Mouse (Mus musculus): ENCODE data around the gene Gm8122. TPM values are rescaled to one million over a fixed set of nuclear protein-coding genes. Genes with fewer than 3 reads are reported as not detected.
"Not testable (repeated sequence)": the region's sequence is repeated elsewhere in the genome, so short reads cannot be mapped to it uniquely, and the experiment has no call there.

The Gm8122 gene
- polyA plus RNA-seq, 1 experiment from 2014 or later = not detected

DNA sequence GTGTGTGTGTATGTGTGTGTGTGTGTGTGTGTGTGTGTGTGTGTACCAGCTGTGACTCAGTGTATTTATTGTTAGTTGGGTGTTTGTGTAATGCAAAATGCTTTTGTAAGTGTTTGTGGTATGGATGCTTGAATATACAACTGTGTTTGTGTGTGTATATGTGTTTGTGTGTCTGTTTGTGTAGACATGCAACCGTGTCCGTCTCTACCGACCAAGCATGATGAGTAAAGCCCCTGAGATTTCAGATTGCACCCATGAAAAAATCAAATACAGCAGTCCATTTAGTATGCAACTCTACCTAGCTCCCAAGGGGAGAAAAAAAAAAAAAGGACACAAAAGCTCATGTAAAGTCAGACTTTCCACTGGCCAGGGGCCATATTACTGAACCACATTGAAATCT is 28.3 kb upstream of the Gm8122 start:
- not testable (repeated sequence) for H3K4me3 ChIP-seq (ENCODE audit: low read depth, low read length); H3K9me3 ChIP-seq (ENCODE audit: control insufficient read depth, low read length); H3K4me2 ChIP-seq (replicated peaks; ENCODE audit: low read depth); H3K9ac ChIP-seq (ENCODE audit: low read length); H3K27me3 ChIP-seq (ENCODE audit: control insufficient read depth, insufficient read depth, low read length); H3K27ac ChIP-seq (replicated peaks); DNase-seq (ENCODE audit: low spot score); ATAC-seq (ENCODE audit: low FRiP score, low TSS enrichment); H3K36me3 ChIP-seq (ENCODE audit: control insufficient read depth, insufficient read depth, low read length); H3K4me1 ChIP-seq (replicated peaks; ENCODE audit: control insufficient read depth, insufficient read depth)
- 84% methylated on average over 3 of the region's 3 CpGs for WGBS

GRCm38 (mm10) chr14:43258349-43258748 is 23.2 kb upstream of the Gm8122 start, which contains the start of gene Gm8126:
Gm8126 (plus strand) TSS chr14:43258649.
- DNase-seq (ENCODE audit: low spot score); ATAC-seq (ENCODE audit: low FRiP score, low TSS enrichment); H3K27me3 ChIP-seq (ENCODE audit: control insufficient read depth, insufficient read depth, low read length); H3K4me3 ChIP-seq (ENCODE audit: low read depth, low read length); H3K36me3 ChIP-seq (ENCODE audit: control insufficient read depth, insufficient read depth, low read length); H3K4me1 ChIP-seq (replicated peaks; ENCODE audit: control insufficient read depth, insufficient read depth); H3K4me2 ChIP-seq (replicated peaks; ENCODE audit: low read depth); H3K27ac ChIP-seq (replicated peaks); H3K9me3 ChIP-seq (ENCODE audit: control insufficient read depth, low read length); H3K9ac ChIP-seq (ENCODE audit: low read length): not testable (repeated sequence)
- WGBS = 83% methylated on average over 3 of the region's 4 CpGs

DNA sequence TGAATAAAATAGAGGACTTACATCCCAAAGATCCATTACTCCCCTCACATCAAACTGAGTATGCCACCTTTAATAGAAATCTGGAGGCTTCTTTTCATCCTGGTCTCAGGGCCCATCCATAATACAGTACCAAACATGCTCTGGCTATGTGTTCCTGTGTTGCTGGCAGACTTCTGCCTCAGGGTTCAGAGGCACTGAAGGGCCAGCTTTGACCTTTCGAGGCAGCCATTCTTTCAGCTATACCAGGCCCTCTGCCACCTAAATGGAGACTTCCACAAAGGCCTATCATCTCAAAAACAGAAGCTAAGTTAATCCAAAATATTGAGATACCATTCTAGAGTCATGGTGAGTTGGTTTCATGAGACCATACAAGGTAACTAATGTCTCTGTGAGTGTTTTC is 21.4 kb upstream of the Gm8122 start:
- not testable (repeated sequence) for H3K4me3 ChIP-seq (ENCODE audit: low read depth, low read length); H3K4me2 ChIP-seq (replicated peaks; ENCODE audit: low read depth); H3K36me3 ChIP-seq (ENCODE audit: control insufficient read depth, insufficient read depth, low read length); H3K4me1 ChIP-seq (replicated peaks; ENCODE audit: control insufficient read depth, insufficient read depth); DNase-seq (ENCODE audit: low spot score); H3K9me3 ChIP-seq (ENCODE audit: control insufficient read depth, low read length); H3K27me3 ChIP-seq (ENCODE audit: control insufficient read depth, insufficient read depth, low read length); H3K9ac ChIP-seq (ENCODE audit: low read length); H3K27ac ChIP-seq (replicated peaks); ATAC-seq (ENCODE audit: low FRiP score, low TSS enrichment)
- WGBS = 66% methylated on average over 1 of the region's 1 CpGs

GRCm38 (mm10) chr14:43250549-43251253 is 15.6 kb upstream of the Gm8122 start:
- H3K36me3 ChIP-seq (ENCODE audit: control insufficient read depth, insufficient read depth, low read length); H3K9me3 ChIP-seq (ENCODE audit: control insufficient read depth, low read length); H3K4me1 ChIP-seq (replicated peaks; ENCODE audit: control insufficient read depth, insufficient read depth); ATAC-seq (ENCODE audit: low FRiP score, low TSS enrichment); H3K4me3 ChIP-seq (ENCODE audit: low read depth, low read length); H3K27me3 ChIP-seq (ENCODE audit: control insufficient read depth, insufficient read depth, low read length); H3K4me2 ChIP-seq (replicated peaks; ENCODE audit: low read depth); H3K9ac ChIP-seq (ENCODE audit: low read length); H3K27ac ChIP-seq (replicated peaks): not testable (repeated sequence)
- peak; percentile 11 for DNase-seq (ENCODE audit: low spot score)
- 0 out of 2 replicates have a peak, but pooled peaks have one; percentile 12 for TF ChIP-seq CTCF (IDR thresholded peaks at IDR 0.05; ENCODE audit: low read depth)
- 34% methylated on average over 5 of the region's 6 CpGs for WGBS

DNA sequence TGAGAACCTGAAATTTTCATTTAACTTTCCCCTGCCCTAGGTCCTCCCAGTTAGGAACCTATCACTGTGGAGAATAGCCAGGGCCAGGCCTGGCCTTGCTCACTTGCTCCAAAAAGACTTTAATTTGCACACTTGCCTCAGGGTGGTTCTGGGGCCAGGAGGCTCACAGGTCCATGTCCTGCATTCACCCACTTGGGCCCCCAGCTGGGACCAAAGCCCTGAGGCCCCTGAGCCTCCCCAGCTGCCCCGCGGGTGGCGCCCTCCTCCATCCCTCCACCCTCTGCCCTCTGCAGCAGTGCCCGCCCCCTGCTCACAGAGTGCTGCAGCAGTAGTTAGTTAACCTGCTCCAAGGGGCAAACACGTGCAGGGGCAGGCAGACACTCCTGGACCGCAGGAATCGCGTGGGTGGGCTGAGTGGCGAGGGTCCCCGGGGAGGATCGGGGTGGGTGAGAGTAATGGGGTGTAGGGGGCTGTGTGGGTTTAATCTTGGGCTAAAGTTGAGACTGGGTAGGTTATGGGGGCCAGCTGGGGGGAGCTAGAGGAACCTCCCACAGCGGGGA is 14.6 kb upstream of the Gm8122 start:
- H3K36me3 ChIP-seq (ENCODE audit: control insufficient read depth, insufficient read depth, low read length); H3K9ac ChIP-seq (ENCODE audit: low read length); H3K27me3 ChIP-seq (ENCODE audit: control insufficient read depth, insufficient read depth, low read length); H3K4me3 ChIP-seq (ENCODE audit: low read depth, low read length); ATAC-seq (ENCODE audit: low FRiP score, low TSS enrichment); DNase-seq (ENCODE audit: low spot score); H3K27ac ChIP-seq (replicated peaks); H3K4me2 ChIP-seq (replicated peaks; ENCODE audit: low read depth); H3K4me1 ChIP-seq (replicated peaks; ENCODE audit: control insufficient read depth, insufficient read depth); H3K9me3 ChIP-seq (ENCODE audit: control insufficient read depth, low read length): not testable (repeated sequence)
- WGBS = 19% methylated on average over 9 of the region's 12 CpGs

GRCm38 (mm10) chr14:43237769-43238168 is 2.7 kb upstream of the Gm8122 start:
- not testable (repeated sequence) for H3K27me3 ChIP-seq (ENCODE audit: control insufficient read depth, insufficient read depth, low read length); H3K9me3 ChIP-seq (ENCODE audit: control insufficient read depth, low read length); DNase-seq (ENCODE audit: low spot score); H3K4me2 ChIP-seq (replicated peaks; ENCODE audit: low read depth); H3K27ac ChIP-seq (replicated peaks); H3K36me3 ChIP-seq (ENCODE audit: control insufficient read depth, insufficient read depth, low read length); H3K9ac ChIP-seq (ENCODE audit: low read length); ATAC-seq (ENCODE audit: low FRiP score, low TSS enrichment); H3K4me1 ChIP-seq (replicated peaks; ENCODE audit: control insufficient read depth, insufficient read depth); H3K4me3 ChIP-seq (ENCODE audit: low read depth, low read length)

Other genes with a start within 250 kb of the Gm8122 start
- not detected in 2 replicates for gene Gm8082, start 241.7 kb downstream of the Gm8122 start, polyA plus RNA-seq (2015; fragmentation: Nextera tagmentation; extraction: Ambion mirVana)
- gene Gm10376, start 219.7 kb downstream of the Gm8122 start, polyA plus RNA-seq (2015; fragmentation: Nextera tagmentation; extraction: Ambion mirVana) = not detected in 2 replicates
- not detected in 2 replicates for gene Gm8094, start 158.7 kb downstream of the Gm8122 start, polyA plus RNA-seq (2015; fragmentation: Nextera tagmentation; extraction: Ambion mirVana)
- not detected in 2 replicates for gene Gm8104, start 134.7 kb downstream of the Gm8122 start, polyA plus RNA-seq (2015; fragmentation: Nextera tagmentation; extraction: Ambion mirVana)
- not detected in 2 replicates for gene Gm7233, start 55.4 kb downstream of the Gm8122 start, polyA plus RNA-seq (2015; fragmentation: Nextera tagmentation; extraction: Ambion mirVana)
- not detected in 2 replicates for gene Gm8126, start 23.3 kb upstream of the Gm8122 start, polyA plus RNA-seq (2015; fragmentation: Nextera tagmentation; extraction: Ambion mirVana)
- gene Gm9732, start 39.7 kb upstream of the Gm8122 start, polyA plus RNA-seq (2015; fragmentation: Nextera tagmentation; extraction: Ambion mirVana) = not detected in 2 replicates
- gene Gm8127, start 58.5 kb upstream of the Gm8122 start, polyA plus RNA-seq (2015; fragmentation: Nextera tagmentation; extraction: Ambion mirVana) = not detected in 2 replicates
- not detected in 2 replicates for gene 1700001F09Rik, start 112.5 kb upstream of the Gm8122 start, polyA plus RNA-seq (2015; fragmentation: Nextera tagmentation; extraction: Ambion mirVana)
- gene Gm8138, start 181.0 kb upstream of the Gm8122 start, polyA plus RNA-seq (2015; fragmentation: Nextera tagmentation; extraction: Ambion mirVana) = not detected in 2 replicates

Data from stomach, postnatal 0 days (tissue).